Mouse (Mus musculus): ENCODE measurements around the gene Slc9a4. TPM values are rescaled to one million over a fixed set of nuclear protein-coding genes. Genes with fewer than 3 reads are reported as not detected.

Gene Slc9a4
- polyA plus RNA-seq (2015; fragmentation: Nextera tagmentation; extraction: Ambion mirVana), result 27.4 and 31.4 TPM in 2 replicates

GRCm38 (mm10) chr1:40579784-40580183 is at the start of gene Slc9a4:
Gene Slc9a4, plus strand, starts transcription at chr1:40580081.
- H3K36me3 ChIP-seq (ENCODE audit: control insufficient read depth, insufficient read depth, low read length), result no peaks in the 10 kb centered on the region
- peak; percentile 93 for TF ChIP-seq CTCF (IDR thresholded peaks at IDR 0.05; ENCODE audit: low read depth)
- no peak for TF ChIP-seq EP300 (optimal IDR thresholded peaks at IDR 0.05)
- H3K4me3 ChIP-seq (ENCODE audit: low read depth, low read length), result peak within 1 kb of the TSS; percentile 21
- H3K9me3 ChIP-seq (ENCODE audit: control insufficient read depth, low read length), result no peaks in the 10 kb centered on the region
- peak within 1 kb of the TSS; percentile 41 for H3K4me2 ChIP-seq (replicated peaks; ENCODE audit: low read depth)
- H3K27me3 ChIP-seq (ENCODE audit: control insufficient read depth, insufficient read depth, low read length), result no peaks in the 10 kb centered on the region
- H3K9ac ChIP-seq (ENCODE audit: low read length), result no peak within 1 kb of the TSS
- H3K4me1 ChIP-seq (replicated peaks; ENCODE audit: control insufficient read depth, insufficient read depth), result no peaks in the 10 kb centered on the region
- 10% methylated on average over 7 of the region's 7 CpGs for WGBS
- ATAC-seq (ENCODE audit: low FRiP score, low TSS enrichment) (peak; percentile 62), DNase-seq (ENCODE audit: low spot score) (peak; percentile 70)
- peak within 1 kb of the TSS; percentile 9; the same call in 1 of the 2 replicates for H3K27ac ChIP-seq (replicated peaks)

- peak; percentile 35 for DNase-seq (ENCODE audit: low spot score)
- H3K4me1 ChIP-seq (replicated peaks; ENCODE audit: control insufficient read depth, insufficient read depth), result no peaks in the 10 kb centered on the region
- H3K27me3 ChIP-seq (ENCODE audit: control insufficient read depth, insufficient read depth, low read length), result no peaks in the 10 kb centered on the region
- H3K4me2 ChIP-seq (replicated peaks; ENCODE audit: low read depth), result no peak overlapping the region
- 76% methylated on average over 5 of the region's 5 CpGs for WGBS
- H3K4me3 ChIP-seq (ENCODE audit: low read depth, low read length), result no peak overlapping the region
- H3K9ac ChIP-seq (ENCODE audit: low read length), result no peak overlapping the region
- H3K9me3 ChIP-seq (ENCODE audit: control insufficient read depth, low read length), result no peaks in the 10 kb centered on the region
- no peak for ATAC-seq (ENCODE audit: low FRiP score, low TSS enrichment)
- no peak overlapping the region for H3K27ac ChIP-seq (replicated peaks)
- H3K36me3 ChIP-seq (ENCODE audit: control insufficient read depth, insufficient read depth, low read length), result no peaks in the 10 kb centered on the region
- TF ChIP-seq CTCF (IDR thresholded peaks at IDR 0.05; ENCODE audit: low read depth), result peak; percentile 71
- TF ChIP-seq EP300 (optimal IDR thresholded peaks at IDR 0.05), result no peak
Measured at GRCm38 (mm10) chr1:40537577-40537976, 42.3 kb upstream of the Slc9a4 start.

GRCm38 (mm10) chr1:40544650-40545049 is 35.2 kb upstream of the Slc9a4 start:
- no peak overlapping the region for H3K27ac ChIP-seq (replicated peaks)
- DNase-seq (ENCODE audit: low spot score) (peak; percentile 52), ATAC-seq (ENCODE audit: low FRiP score, low TSS enrichment) (no peak)
- H3K9me3 ChIP-seq (ENCODE audit: control insufficient read depth, low read length), result no peaks in the 10 kb centered on the region
- no peak overlapping the region for H3K4me3 ChIP-seq (ENCODE audit: low read depth, low read length)
- no peaks in the 10 kb centered on the region for H3K27me3 ChIP-seq (ENCODE audit: control insufficient read depth, insufficient read depth, low read length)
- no peaks in the 10 kb centered on the region for H3K4me1 ChIP-seq (replicated peaks; ENCODE audit: control insufficient read depth, insufficient read depth)
- no peak for TF ChIP-seq EP300 (optimal IDR thresholded peaks at IDR 0.05)
- peak; percentile 86 for TF ChIP-seq CTCF (IDR thresholded peaks at IDR 0.05; ENCODE audit: low read depth)
- no peak overlapping the region for H3K4me2 ChIP-seq (replicated peaks; ENCODE audit: low read depth)
- no peak overlapping the region for H3K9ac ChIP-seq (ENCODE audit: low read length)
- WGBS, result 0% methylated on average over 2 of the region's 2 CpGs
- H3K36me3 ChIP-seq (ENCODE audit: control insufficient read depth, insufficient read depth, low read length), result no peaks in the 10 kb centered on the region

- Histone ChIP-seq H3K4me3 (ENCODE audit: low read depth, low read length) (no peak overlapping the region), H3K27ac (replicated peaks) (no peak overlapping the region), H3K36me3 (ENCODE audit: control insufficient read depth, insufficient read depth, low read length) (no peaks in the 10 kb centered on the region), H3K4me2 (replicated peaks; ENCODE audit: low read depth) (no peak overlapping the region), H3K9ac (ENCODE audit: low read length) (no peak overlapping the region), H3K4me1 (replicated peaks; ENCODE audit: control insufficient read depth, insufficient read depth) (no peaks in the 10 kb centered on the region), H3K27me3 (ENCODE audit: control insufficient read depth, insufficient read depth, low read length) (no peaks in the 10 kb centered on the region), H3K9me3 (ENCODE audit: control insufficient read depth, low read length) (no peaks in the 10 kb centered on the region)
- ATAC-seq (ENCODE audit: low FRiP score, low TSS enrichment) (no peak), DNase-seq (ENCODE audit: low spot score) (no peak)
- WGBS, result 77% methylated on average over 4 of the region's 4 CpGs
- TF ChIP-seq CTCF (IDR thresholded peaks at IDR 0.05; ENCODE audit: low read depth) (no peak), EP300 (optimal IDR thresholded peaks at IDR 0.05) (no peak)
Measured at GRCm38 (mm10) chr1:40546645-40547044, 33.2 kb upstream of the Slc9a4 start.

- Histone ChIP-seq H3K9me3 (ENCODE audit: control insufficient read depth, low read length) (no peaks in the 10 kb centered on the region), H3K36me3 (ENCODE audit: control insufficient read depth, insufficient read depth, low read length) (no peaks in the 10 kb centered on the region), H3K4me1 (replicated peaks; ENCODE audit: control insufficient read depth, insufficient read depth) (no peaks in the 10 kb centered on the region), H3K27me3 (ENCODE audit: control insufficient read depth, insufficient read depth, low read length) (no peaks in the 10 kb centered on the region), H3K4me3 (ENCODE audit: low read depth, low read length) (no peak overlapping the region), H3K27ac (replicated peaks) (no peak overlapping the region), H3K9ac (ENCODE audit: low read length) (no peak overlapping the region), H3K4me2 (replicated peaks; ENCODE audit: low read depth) (no peak overlapping the region)
- 75% methylated on average over 11 of the region's 11 CpGs for whole genome bisulfite sequencing
- no peak for DNase-seq (ENCODE audit: low spot score)
- TF ChIP-seq EP300 (optimal IDR thresholded peaks at IDR 0.05), result no peak
- TF ChIP-seq CTCF (IDR thresholded peaks at IDR 0.05; ENCODE audit: low read depth), result no peak
- ATAC-seq (ENCODE audit: low FRiP score, low TSS enrichment), result no peak
Measured at GRCm38 (mm10) chr1:40547064-40547572, 32.8 kb upstream of the Slc9a4 start.

- no peak overlapping the region for H3K4me3 ChIP-seq (ENCODE audit: low read depth, low read length)
Measured at GRCm38 (mm10) chr1:40547762-40548161, 32.1 kb upstream of the Slc9a4 start.

More at GRCm38 (mm10) chr1:40547762-40548161, 32.1 kb upstream of the Slc9a4 start:
- Histone ChIP-seq H3K4me1 (replicated peaks; ENCODE audit: control insufficient read depth, insufficient read depth) (no peaks in the 10 kb centered on the region), H3K36me3 (ENCODE audit: control insufficient read depth, insufficient read depth, low read length) (no peaks in the 10 kb centered on the region), H3K9ac (ENCODE audit: low read length) (no peak overlapping the region), H3K27me3 (ENCODE audit: control insufficient read depth, insufficient read depth, low read length) (no peaks in the 10 kb centered on the region), H3K27ac (replicated peaks) (no peak overlapping the region), H3K9me3 (ENCODE audit: control insufficient read depth, low read length) (no peaks in the 10 kb centered on the region), H3K4me2 (replicated peaks; ENCODE audit: low read depth) (no peak overlapping the region)
- TF ChIP-seq CTCF (IDR thresholded peaks at IDR 0.05; ENCODE audit: low read depth) (no peak), EP300 (optimal IDR thresholded peaks at IDR 0.05) (no peak)
- ATAC-seq (ENCODE audit: low FRiP score, low TSS enrichment) (peak; percentile 86), DNase-seq (ENCODE audit: low spot score) (peak; percentile 52)
- 31% methylated on average over 10 of the region's 10 CpGs for WGBS
